Mouse (Mus musculus): ENCODE measurements at regions not wholly inside any gene's neighbourhood (a gene's known extent, or its start where the extent isn't known, plus 50 kb on each side); places are given as distances from the start of the nearest gene placed in this dataset.

DNA sequence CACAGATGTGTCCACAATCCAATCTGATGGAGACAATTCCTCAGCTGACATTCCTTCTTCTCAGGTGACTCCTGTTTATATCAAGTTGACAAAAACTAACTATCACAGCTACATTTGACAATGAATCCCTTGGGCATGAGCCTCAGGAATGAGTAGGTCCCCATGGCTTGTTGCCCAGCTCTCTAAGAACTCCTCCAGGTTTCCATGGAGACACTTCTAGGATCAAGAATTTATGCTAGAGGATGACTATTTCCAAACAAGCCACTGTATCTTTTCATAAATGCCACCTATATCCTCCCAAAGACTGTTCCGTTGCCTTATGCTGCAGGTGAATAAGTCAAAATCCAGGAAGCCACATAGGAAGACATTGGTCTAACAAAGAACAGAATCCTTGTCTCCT lies 104.3 kb downstream of the Ddx1 start:
- Histone ChIP-seq H3K4me1 (ENCODE audit: control insufficient read depth, insufficient read depth, low read length) (no peaks in the 10 kb centered on the region), H3K27me3 (ENCODE audit: control insufficient read depth, insufficient read depth, low read length) (no peaks in the 10 kb centered on the region), H3K4me2 (ENCODE audit: low read depth, severe bottlenecking) (no peak overlapping the region), H3K9ac (ENCODE audit: low read length) (no peak overlapping the region), H3K36me3 (ENCODE audit: control insufficient read depth, insufficient read depth, low read length) (no peaks in the 10 kb centered on the region), H3K27ac (replicated peaks; ENCODE audit: low read depth, low read length) (no peak overlapping the region), H3K9me3 (ENCODE audit: control insufficient read depth, low read length) (no peaks in the 10 kb centered on the region), H3K4me3 (ENCODE audit: low read depth, low read length) (no peak overlapping the region)
- no peak for DNase-seq (ENCODE audit: low spot score)
- no peak for ATAC-seq (ENCODE audit: insufficient number of reproducible peaks, low FRiP score, low TSS enrichment, low read depth)
- WGBS = 97% methylated on average over 1 of the region's 1 CpGs

DNA sequence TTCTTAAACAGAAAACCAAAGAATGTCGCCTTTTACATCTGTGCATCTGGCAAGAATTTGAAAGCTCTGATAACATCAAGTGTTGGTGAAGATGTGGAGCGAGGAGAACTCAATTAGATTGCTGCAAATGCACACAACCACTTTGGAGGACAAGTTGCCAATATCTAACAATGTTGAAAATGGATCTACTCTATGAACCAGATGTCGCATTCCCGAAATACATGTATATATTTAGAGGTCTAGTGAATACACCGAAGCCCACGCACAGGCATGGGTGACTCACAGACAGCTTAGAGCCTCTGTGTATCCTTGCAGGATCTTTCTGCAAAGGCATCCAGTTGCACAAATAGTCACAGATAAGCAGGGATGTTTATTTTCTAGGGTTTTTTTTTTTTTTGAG lies 108.4 kb downstream of the Ddx1 start:
- DNase-seq (ENCODE audit: low spot score) = no peak

DNA sequence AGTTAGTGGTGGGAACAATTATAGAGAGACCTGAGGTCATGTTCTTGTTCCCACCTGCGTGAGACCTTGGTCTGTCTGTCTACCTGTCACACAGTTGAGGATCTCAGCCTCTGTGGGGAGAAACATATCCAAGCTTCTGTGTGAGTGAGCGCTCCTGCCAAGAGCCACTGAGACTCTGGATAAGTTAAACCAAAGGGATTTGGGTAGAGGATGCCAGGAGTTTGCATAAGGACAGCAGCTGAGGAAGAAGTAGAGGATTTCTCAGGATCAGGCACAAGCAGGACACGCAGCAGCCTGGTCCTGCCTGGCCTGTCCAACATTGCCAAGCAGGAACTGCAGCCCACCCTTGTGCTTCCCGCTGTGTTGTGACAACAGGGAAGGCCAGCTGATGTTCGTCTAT lies 109.8 kb downstream of the Ddx1 start:
- Histone ChIP-seq H3K4me2 (ENCODE audit: low read depth, severe bottlenecking) (no peak overlapping the region), H3K9me3 (ENCODE audit: control insufficient read depth, low read length) (no peaks in the 10 kb centered on the region), H3K27ac (replicated peaks; ENCODE audit: low read depth, low read length) (no peak overlapping the region), H3K9ac (ENCODE audit: low read length) (no peak overlapping the region), H3K4me1 (ENCODE audit: control insufficient read depth, insufficient read depth, low read length) (no peaks in the 10 kb centered on the region), H3K27me3 (ENCODE audit: control insufficient read depth, insufficient read depth, low read length) (no peaks in the 10 kb centered on the region), H3K36me3 (ENCODE audit: control insufficient read depth, insufficient read depth, low read length) (no peaks in the 10 kb centered on the region), H3K4me3 (ENCODE audit: low read depth, low read length) (no peak overlapping the region)
- ATAC-seq (ENCODE audit: insufficient number of reproducible peaks, low FRiP score, low TSS enrichment, low read depth) (no peak), DNase-seq (ENCODE audit: low spot score) (no peak)
- 85% methylated on average over 5 of the region's 5 CpGs for WGBS

More for the DNA sequence above, 108.4 kb downstream of the Ddx1 start:
- 92% methylated on average over 6 of the region's 6 CpGs for WGBS
- H3K27ac ChIP-seq (replicated peaks; ENCODE audit: low read depth, low read length) = no peak overlapping the region
- H3K36me3 ChIP-seq (ENCODE audit: control insufficient read depth, insufficient read depth, low read length) = no peaks in the 10 kb centered on the region
- no peaks in the 10 kb centered on the region for H3K9me3 ChIP-seq (ENCODE audit: control insufficient read depth, low read length)
- no peak for ATAC-seq (ENCODE audit: insufficient number of reproducible peaks, low FRiP score, low TSS enrichment, low read depth)
- H3K4me2 ChIP-seq (ENCODE audit: low read depth, severe bottlenecking) = no peak overlapping the region
- no peaks in the 10 kb centered on the region for H3K27me3 ChIP-seq (ENCODE audit: control insufficient read depth, insufficient read depth, low read length)
- no peaks in the 10 kb centered on the region for H3K4me1 ChIP-seq (ENCODE audit: control insufficient read depth, insufficient read depth, low read length)
- H3K9ac ChIP-seq (ENCODE audit: low read length) = no peak overlapping the region
- H3K4me3 ChIP-seq (ENCODE audit: low read depth, low read length) = no peak overlapping the region

DNA sequence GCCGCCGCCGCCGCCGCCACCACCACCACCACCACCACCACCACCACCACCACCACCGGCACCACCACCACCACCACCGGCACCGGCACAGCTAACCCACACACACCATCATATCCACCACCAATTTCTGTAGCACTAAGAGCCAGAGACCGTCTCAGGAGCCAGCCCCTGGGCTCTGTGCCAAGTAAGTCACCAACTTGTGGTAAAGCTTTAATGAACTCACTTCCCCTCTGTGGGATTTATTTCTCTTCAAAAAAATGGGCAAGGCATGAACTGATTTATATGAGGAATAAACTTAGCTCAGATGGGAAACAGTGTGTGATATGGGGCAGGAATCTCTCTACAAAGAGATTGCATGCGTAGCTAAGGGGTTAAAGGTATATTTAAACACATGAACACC lies 114.8 kb downstream of the Ddx1 start:
- H3K4me3 ChIP-seq (ENCODE audit: low read depth, low read length) = no peak overlapping the region
- H3K9ac ChIP-seq (ENCODE audit: low read length) = no peak overlapping the region
- no peaks in the 10 kb centered on the region for H3K27me3 ChIP-seq (ENCODE audit: control insufficient read depth, insufficient read depth, low read length)
- no peaks in the 10 kb centered on the region for H3K9me3 ChIP-seq (ENCODE audit: control insufficient read depth, low read length)
- no peak for DNase-seq (ENCODE audit: low spot score)
- ATAC-seq (ENCODE audit: insufficient number of reproducible peaks, low FRiP score, low TSS enrichment, low read depth) = no peak
- 94% methylated on average over 8 of the region's 10 CpGs for WGBS
- H3K4me2 ChIP-seq (ENCODE audit: low read depth, severe bottlenecking) = no peak overlapping the region
- H3K27ac ChIP-seq (replicated peaks; ENCODE audit: low read depth, low read length) = no peak overlapping the region
- peaks cover 5% of the 10 kb centered on the region for H3K4me1 ChIP-seq (ENCODE audit: control insufficient read depth, insufficient read depth, low read length)
- no peaks in the 10 kb centered on the region for H3K36me3 ChIP-seq (ENCODE audit: control insufficient read depth, insufficient read depth, low read length)

DNA sequence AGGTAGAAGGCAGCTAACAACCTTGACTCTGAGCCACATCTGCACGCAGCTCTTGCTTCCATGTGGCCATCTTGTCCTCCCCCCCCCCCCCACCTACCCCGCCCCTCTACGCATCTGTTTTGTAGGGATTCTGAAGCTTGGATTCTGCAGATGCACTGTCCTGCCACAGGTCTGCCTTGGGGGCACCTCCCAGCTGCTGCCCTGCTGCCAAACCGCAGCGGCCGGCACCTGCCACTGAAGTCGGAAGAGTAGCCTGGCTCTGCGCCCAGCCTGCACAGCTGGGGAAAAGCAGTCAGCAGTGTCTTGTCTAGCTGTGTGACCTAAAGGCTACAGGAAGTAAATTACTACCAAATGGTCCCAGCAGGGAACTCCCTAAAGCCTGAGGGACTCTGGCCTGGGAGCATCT lies 119.3 kb downstream of the Ddx1 start:
- Histone ChIP-seq H3K27ac (replicated peaks; ENCODE audit: low read depth, low read length) (no peak overlapping the region), H3K9me3 (ENCODE audit: control insufficient read depth, low read length) (no peaks in the 10 kb centered on the region), H3K9ac (ENCODE audit: low read length) (no peak overlapping the region), H3K36me3 (ENCODE audit: control insufficient read depth, insufficient read depth, low read length) (no peaks in the 10 kb centered on the region), H3K4me1 (ENCODE audit: control insufficient read depth, insufficient read depth, low read length) (peaks cover 5% of the 10 kb centered on the region), H3K4me2 (ENCODE audit: low read depth, severe bottlenecking) (no peak overlapping the region), H3K4me3 (ENCODE audit: low read depth, low read length) (no peak overlapping the region), H3K27me3 (ENCODE audit: control insufficient read depth, insufficient read depth, low read length) (no peaks in the 10 kb centered on the region)
- DNase-seq (ENCODE audit: low spot score) = peak; percentile 29
- WGBS = 45% methylated on average over 8 of the region's 8 CpGs
- ATAC-seq (ENCODE audit: insufficient number of reproducible peaks, low FRiP score, low TSS enrichment, low read depth) = no peak

DNA sequence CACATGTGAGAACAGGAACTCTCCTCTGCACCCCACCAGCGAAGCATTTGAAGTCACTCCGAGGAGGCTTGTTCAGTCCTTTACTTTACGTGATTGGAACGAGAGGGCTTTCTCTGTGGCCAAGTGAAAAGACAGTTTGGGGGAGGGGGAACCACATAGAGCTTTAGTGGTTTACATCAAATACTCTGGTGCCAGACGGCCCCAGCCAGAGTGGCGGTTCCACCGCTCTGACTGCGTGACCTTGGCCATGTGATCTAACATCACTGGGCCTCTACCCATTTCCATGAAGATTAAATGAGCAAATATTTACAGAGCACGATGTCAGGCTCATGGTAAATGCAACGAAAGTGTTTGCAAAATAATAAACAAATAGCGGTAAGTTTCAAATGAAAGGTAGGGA lies 121.6 kb downstream of the Ddx1 start:
- H3K27me3 ChIP-seq (ENCODE audit: control insufficient read depth, insufficient read depth, low read length) = no peaks in the 10 kb centered on the region
- no peaks in the 10 kb centered on the region for H3K9me3 ChIP-seq (ENCODE audit: control insufficient read depth, low read length)
- 78% methylated on average over 11 of the region's 11 CpGs for WGBS
- ATAC-seq (ENCODE audit: insufficient number of reproducible peaks, low FRiP score, low TSS enrichment, low read depth) = no peak
- H3K27ac ChIP-seq (replicated peaks; ENCODE audit: low read depth, low read length) = no peak overlapping the region
- no peak overlapping the region for H3K4me3 ChIP-seq (ENCODE audit: low read depth, low read length)
- H3K4me2 ChIP-seq (ENCODE audit: low read depth, severe bottlenecking) = no peak overlapping the region
- no peaks in the 10 kb centered on the region for H3K36me3 ChIP-seq (ENCODE audit: control insufficient read depth, insufficient read depth, low read length)
- DNase-seq (ENCODE audit: low spot score) = no peak
- H3K9ac ChIP-seq (ENCODE audit: low read length) = no peak overlapping the region
- peaks cover 5% of the 10 kb centered on the region for H3K4me1 ChIP-seq (ENCODE audit: control insufficient read depth, insufficient read depth, low read length)

DNA sequence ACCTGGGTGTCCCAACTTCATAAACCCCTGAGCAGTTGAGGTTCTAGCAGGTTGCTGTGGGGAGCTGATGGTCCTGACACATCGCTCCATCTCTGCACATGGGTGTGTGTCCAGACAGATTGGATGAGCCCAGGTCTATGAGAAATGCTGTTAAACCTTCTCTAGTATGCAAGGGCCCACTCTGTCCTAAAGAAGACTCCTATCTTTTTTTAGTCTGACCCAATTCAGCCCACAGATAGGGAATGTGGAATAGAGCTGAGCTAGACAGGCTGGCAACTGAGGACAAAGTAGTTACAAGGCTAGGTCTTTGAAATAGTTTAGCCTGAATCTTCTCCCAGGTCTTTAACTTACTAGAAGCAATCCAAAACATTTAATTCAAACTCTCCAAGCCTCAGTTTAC lies 124.0 kb downstream of the Ddx1 start:
- no peak overlapping the region for H3K4me2 ChIP-seq (ENCODE audit: low read depth, severe bottlenecking)
- no peak overlapping the region for H3K9ac ChIP-seq (ENCODE audit: low read length)
- DNase-seq (ENCODE audit: low spot score) = no peak
- no peak for ATAC-seq (ENCODE audit: insufficient number of reproducible peaks, low FRiP score, low TSS enrichment, low read depth)
- H3K4me1 ChIP-seq (ENCODE audit: control insufficient read depth, insufficient read depth, low read length) = peaks cover 8% of the 10 kb centered on the region
- no peak overlapping the region for H3K4me3 ChIP-seq (ENCODE audit: low read depth, low read length)
- no peaks in the 10 kb centered on the region for H3K9me3 ChIP-seq (ENCODE audit: control insufficient read depth, low read length)
- H3K36me3 ChIP-seq (ENCODE audit: control insufficient read depth, insufficient read depth, low read length) = no peaks in the 10 kb centered on the region
- H3K27me3 ChIP-seq (ENCODE audit: control insufficient read depth, insufficient read depth, low read length) = no peaks in the 10 kb centered on the region
- 100% methylated on average over 1 of the region's 1 CpGs for WGBS
- H3K27ac ChIP-seq (replicated peaks; ENCODE audit: low read depth, low read length) = no peak overlapping the region

DNA sequence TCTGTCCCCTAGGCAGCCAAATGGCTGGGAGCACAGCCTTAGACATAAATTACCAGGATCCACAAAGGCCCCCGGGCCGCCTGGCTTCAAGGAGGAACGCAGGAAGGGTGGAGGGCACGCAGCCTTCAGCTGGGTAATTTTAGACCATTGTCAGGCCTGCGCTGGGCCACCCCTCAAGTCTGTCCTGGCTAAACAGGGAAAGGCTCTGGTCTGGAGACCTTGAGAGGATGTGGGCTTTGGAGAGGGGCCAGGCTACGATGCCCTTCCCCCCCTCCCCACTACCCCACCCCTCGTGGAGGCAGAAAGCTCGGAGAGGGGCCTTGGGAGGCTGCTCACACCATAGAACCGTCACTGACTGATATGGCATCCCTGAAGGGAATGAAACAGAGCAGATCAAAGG lies 126.7 kb downstream of the Ddx1 start:
- Histone ChIP-seq H3K9ac (ENCODE audit: low read length) (no peak overlapping the region), H3K4me3 (ENCODE audit: low read depth, low read length) (no peak overlapping the region), H3K4me2 (ENCODE audit: low read depth, severe bottlenecking) (no peak overlapping the region), H3K4me1 (ENCODE audit: control insufficient read depth, insufficient read depth, low read length) (0 out of 2 replicates have a peak, but pooled peaks cover 4% of the 10 kb centered on the region), H3K27ac (replicated peaks; ENCODE audit: low read depth, low read length) (no peak overlapping the region), H3K36me3 (ENCODE audit: control insufficient read depth, insufficient read depth, low read length) (no peaks in the 10 kb centered on the region), H3K27me3 (ENCODE audit: control insufficient read depth, insufficient read depth, low read length) (no peaks in the 10 kb centered on the region), H3K9me3 (ENCODE audit: control insufficient read depth, low read length) (no peaks in the 10 kb centered on the region)
- 18% methylated on average over 9 of the region's 9 CpGs for WGBS
- 0 out of 2 replicates have a peak, but pooled peaks have one; percentile 35 for ATAC-seq (ENCODE audit: insufficient number of reproducible peaks, low FRiP score, low TSS enrichment, low read depth)
- no peak for DNase-seq (ENCODE audit: low spot score)

DNA sequence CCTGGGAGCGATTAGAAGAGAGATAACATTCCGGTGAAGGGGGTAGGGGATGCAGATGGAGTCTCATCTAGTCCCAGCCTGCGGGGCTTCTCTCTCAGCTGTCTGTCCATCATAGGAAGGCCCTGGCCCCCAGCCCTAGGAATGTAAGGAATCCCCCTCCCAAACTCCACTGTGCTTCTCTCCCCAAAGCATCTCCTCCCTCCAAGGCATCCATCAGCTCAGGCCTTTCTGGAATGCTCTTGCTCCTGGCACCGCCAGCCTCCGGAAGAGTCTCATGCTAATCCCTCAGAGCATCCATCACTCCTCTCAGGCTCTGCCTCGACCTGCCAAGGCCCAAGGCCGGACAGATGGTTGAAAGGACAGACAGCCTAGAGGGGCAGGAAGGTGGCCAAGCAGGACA lies 128.4 kb downstream of the Ddx1 start:
- no peak overlapping the region for H3K9ac ChIP-seq (ENCODE audit: low read length)
- H3K27me3 ChIP-seq (ENCODE audit: control insufficient read depth, insufficient read depth, low read length) = no peaks in the 10 kb centered on the region
- no peak overlapping the region for H3K27ac ChIP-seq (replicated peaks; ENCODE audit: low read depth, low read length)
- no peak overlapping the region for H3K4me3 ChIP-seq (ENCODE audit: low read depth, low read length)
- ATAC-seq (ENCODE audit: insufficient number of reproducible peaks, low FRiP score, low TSS enrichment, low read depth) (no peak; the same call in 1 of the 2 replicates), DNase-seq (ENCODE audit: low spot score) (no peak)
- no peaks in the 10 kb centered on the region for H3K36me3 ChIP-seq (ENCODE audit: control insufficient read depth, insufficient read depth, low read length)
- WGBS = 28% methylated on average over 7 of the region's 7 CpGs
- H3K4me2 ChIP-seq (ENCODE audit: low read depth, severe bottlenecking) = no peak overlapping the region
- H3K4me1 ChIP-seq (ENCODE audit: control insufficient read depth, insufficient read depth, low read length) = 0 out of 2 replicates have a peak, but pooled peaks cover 4% of the 10 kb centered on the region
- H3K9me3 ChIP-seq (ENCODE audit: control insufficient read depth, low read length) = no peaks in the 10 kb centered on the region
